Mouse (Mus musculus) lung, postnatal 0 days (tissue): ENCODE data around the gene Zer1.

Experiments used
- CTCF ChIP-seq: IDR thresholded peaks from 2 replicates; pipeline ENCODE4 v1.5.1; 2016; ENCODE audit warnings: antibody characterized with exemption, mild to moderate bottlenecking
- EP300 ChIP-seq: IDR thresholded peaks from 2 replicates; pipeline ENCODE4 v1.6.1; 2016; ENCODE audit warnings: antibody characterized with exemption, mild to moderate bottlenecking, control low read depth

- TF ChIP-seq CTCF (no peak), EP300 (no peak)
These were observed 47.9 kb downstream of the Zer1 start for GRCm38 (mm10) chr2:30076439-30076838.
